Mouse (Mus musculus): ENCODE measurements around the gene Gm21974. TPM values are rescaled to one million over a fixed set of nuclear protein-coding genes. Genes with fewer than 3 reads are reported as not detected.

The Gm21974 gene
- total and polyA plus RNA-seq, 3 experiments, result not detected

GRCm38 (mm10) chr7:127922451-127923275 lies 27.4 kb upstream of the Gm21974 start:
- Histone ChIP-seq H3K27ac (ENCODE audit: control insufficient read depth, low read depth, low read length) (peak overlapping the region; percentile 52), H3K36me3 (ENCODE audit: control insufficient read depth in 1 of 2, insufficient read depth in 2 of 2, low read length in 2 of 2) (peaks cover 2 to 13% of the 10 kb centered on the region in 2 experiments), H3K4me1 (ENCODE audit: control insufficient read depth in 1 of 2, insufficient read depth in 2 of 2, low read length in 2 of 2) (peaks cover 0 to 11% of the 10 kb centered on the region in 2 experiments; a peak in 2 of 4 replicates), H3K79me2 (ENCODE audit: control insufficient read depth, insufficient read depth, low read length, poor library complexity) (no peaks in the 10 kb centered on the region), H3K9ac (ENCODE audit: control insufficient read depth, low read depth, low read length, poor library complexity, severe bottlenecking) (no peak overlapping the region), H3K27me3 (ENCODE audit: control insufficient read depth in 1 of 2, insufficient read depth in 2 of 2, low read length in 2 of 2) (no peaks in the 10 kb centered on the region), H3K9me3 (replicated peaks; ENCODE audit: insufficient read depth, low read length) (no peaks in the 10 kb centered on the region), H3K4me3 (ENCODE audit: control insufficient read depth in 1 of 2, insufficient read depth in 1 of 2, low read depth in 2 of 2, low read length in 2 of 2) (no peak overlapping the region)
- peak; percentile 68 for DNase-seq (ENCODE audit: low read depth, low spot score)
- TF ChIP-seq MEF2A (IDR thresholded peaks at IDR 0.05; ENCODE audit: extremely low read depth, insufficient replicate concordance, low read depth, low read length, poor library complexity, severe bottlenecking) (no peak), TAL1 (IDR thresholded peaks at IDR 0.05; ENCODE audit: low read length) (no peak), ZMIZ1 (IDR thresholded peaks at IDR 0.05; ENCODE audit: low read depth, low read length) (no peak), HCFC1 (IDR thresholded peaks at IDR 0.05; ENCODE audit: low read depth, low read length) (no peak), TBP (IDR thresholded peaks at IDR 0.05; ENCODE audit: low read depth, low read length) (no peak), MAFK (IDR thresholded peaks at IDR 0.05; ENCODE audit: borderline replicate concordance, low read depth, low read length) (no peak), RAD21 (IDR thresholded peaks at IDR 0.05; ENCODE audit: low read depth, low read length) (no peak), SMC3 (IDR thresholded peaks at IDR 0.05; ENCODE audit: low read depth, low read length) (no peak), GABPA (IDR thresholded peaks at IDR 0.05; ENCODE audit: low read depth, low read length) (no peak), TCF12 (IDR thresholded peaks at IDR 0.05; ENCODE audit: low read depth, low read length) (no peak), CHD1 (IDR thresholded peaks at IDR 0.05; ENCODE audit: low read depth, low read length) (no peak), MAX (IDR thresholded peaks at IDR 0.05; ENCODE audit: low read length) (no peak), USF1 (IDR thresholded peaks at IDR 0.05; ENCODE audit: low read depth, low read length) (no peak), ZNF384 (IDR thresholded peaks at IDR 0.05; ENCODE audit: low read depth, low read length) (no peak), RCOR1 (IDR thresholded peaks at IDR 0.05; ENCODE audit: low read depth, low read length) (no peak), E2F4 (IDR thresholded peaks at IDR 0.05; ENCODE audit: borderline replicate concordance, low read depth, low read length) (no peak)

- Histone ChIP-seq H3K79me2 (ENCODE audit: control insufficient read depth, insufficient read depth, low read length, poor library complexity) (no peaks in the 10 kb centered on the region), H3K9me3 (replicated peaks; ENCODE audit: insufficient read depth, low read length) (no peaks in the 10 kb centered on the region), H3K27ac (ENCODE audit: control insufficient read depth, low read depth, low read length) (no peak overlapping the region), H3K4me3 (ENCODE audit: control insufficient read depth in 1 of 2, insufficient read depth in 1 of 2, low read depth in 2 of 2, low read length in 2 of 2) (no peak overlapping the region), H3K27me3 (ENCODE audit: control insufficient read depth in 1 of 2, insufficient read depth in 2 of 2, low read length in 2 of 2) (no peaks in the 10 kb centered on the region), H3K36me3 (ENCODE audit: control insufficient read depth in 1 of 2, insufficient read depth in 2 of 2, low read length in 2 of 2) (peaks cover 2 to 13% of the 10 kb centered on the region in 2 experiments), H3K9ac (ENCODE audit: control insufficient read depth, low read depth, low read length, poor library complexity, severe bottlenecking) (no peak overlapping the region), H3K4me1 (ENCODE audit: control insufficient read depth in 1 of 2, insufficient read depth in 2 of 2, low read length in 2 of 2) (peaks cover 0 to 11% of the 10 kb centered on the region in 2 experiments; a peak in 2 of 4 replicates)
- DNase-seq (ENCODE audit: low read depth, low spot score), result peak; percentile 59
- no peak for TF ChIP-seq TCF12 (IDR thresholded peaks at IDR 0.05; ENCODE audit: low read depth, low read length)
- peak; percentile 53 to 71 (median 62) for TF ChIP-seq CTCF (IDR thresholded peaks at IDR 0.05 in 2 of 3, conservative IDR thresholded peaks at IDR 0.05 in 1 of 3; ENCODE audit: control insufficient read depth in 1 of 3, insufficient read depth in 1 of 3, low read depth in 2 of 3, low read length in 3 of 3, poor library complexity in 1 of 3, severe bottlenecking in 1 of 3)
- TF ChIP-seq USF1 (IDR thresholded peaks at IDR 0.05; ENCODE audit: low read depth, low read length), result no peak
- TF ChIP-seq MYB (IDR thresholded peaks at IDR 0.05; ENCODE audit: low read depth, low read length), result no peak
- TF ChIP-seq NRF1 (IDR thresholded peaks at IDR 0.05; ENCODE audit: insufficient read depth, low read depth, low read length, poor library complexity, severe bottlenecking), result no peak
- TF ChIP-seq SMC3 (IDR thresholded peaks at IDR 0.05; ENCODE audit: low read depth, low read length), result peak; percentile 38
- TF ChIP-seq RAD21 (IDR thresholded peaks at IDR 0.05; ENCODE audit: low read depth, low read length), result peak; percentile 12
- TF ChIP-seq POLR2A (IDR thresholded peaks at IDR 0.05; ENCODE audit: control insufficient read depth in 1 of 2, insufficient read depth in 1 of 2, low read depth in 1 of 2, low read length in 2 of 2, poor library complexity in 1 of 2), result no peak
Observed at GRCm38 (mm10) chr7:127921516-127921915, 26.3 kb upstream of the Gm21974 start.

All from MEL (cell line).